ENCODE assay signal across 1 mouse cellular context in genomic region chr13:110555529-110556319, GRCm38 (mm10).
A peak's percentile ranks its signal among the peaks of the same experiment; 100 is the strongest.
TF ChIP-seq lines count a peak whose summit lies in the region.

No protein-coding gene starts in this region.

TF ChIP-seq in CH12.LX, 34 proteins besides CTCF, POLR2A, EP300 and RAD21 (continued from another document):
- TF ChIP-seq MEF2A (IDR thresholded peaks at IDR 0.05; ENCODE audit: borderline replicate concordance, low read depth, low read length) (no peak), UBTF (IDR thresholded peaks at IDR 0.05; ENCODE audit: low read depth, low read length) (no peak), TBP (conservative IDR thresholded peaks at IDR 0.05; ENCODE audit: low read depth, low read length) (peak; percentile 69; the same call in 1 of the 2 replicates), ZKSCAN1 (IDR thresholded peaks at IDR 0.05; ENCODE audit: borderline replicate concordance, low read depth, low read length) (no peak), MAFK (IDR thresholded peaks at IDR 0.05; ENCODE audit: insufficient replicate concordance, low read length) (no peak), GABPA (IDR thresholded peaks at IDR 0.05; ENCODE audit: insufficient replicate concordance, low read depth, low read length) (no peak), POLR2AphosphoS2 (IDR thresholded peaks at IDR 0.05; ENCODE audit: low read depth, low read length) (no peak), MYC (IDR thresholded peaks at IDR 0.05; ENCODE audit: low read depth, low read length) (no peak; the same call in 1 of the 2 replicates), MXI1 (IDR thresholded peaks at IDR 0.05; ENCODE audit: low read depth, low read length) (peak; percentile 73; the same call in 1 of the 2 replicates), JUND (conservative IDR thresholded peaks at IDR 0.05; ENCODE audit: low read depth, low read length) (peak; percentile 73), ZMIZ1 (IDR thresholded peaks at IDR 0.05; ENCODE audit: low read depth, low read length) (no peak), CHD1 (IDR thresholded peaks at IDR 0.05; ENCODE audit: low read depth, low read length) (no peak; the same call in none of the 2 replicates), ZC3H11A (IDR thresholded peaks at IDR 0.05; ENCODE audit: low read depth, low read length) (no peak)
